Mouse (Mus musculus) macrophage (primary cell): ENCODE data around the gene Olfr965. TPM values are rescaled to one million over a fixed set of nuclear protein-coding genes. Genes with fewer than 3 reads are reported as not detected.
"Not testable (repeated sequence)": the region's sequence is repeated elsewhere in the genome, so short reads cannot be mapped to it uniquely, and the experiment has no call there.

Experiments used
- H3K27ac ChIP-seq: fragments of 350-480 bp; formaldehyde crosslinking; 2 replicates; pipeline ENCODE4 v1.9.0; 2021
- H3K36me3 ChIP-seq: fragments of 350-480 bp; formaldehyde crosslinking; 2 replicates; pipeline ENCODE4 v1.9.0; 2021; ENCODE audit errors: inconsistent target
- H3K4me3 ChIP-seq: fragments of 350-480 bp; formaldehyde crosslinking; 2 replicates; pipeline ENCODE4 v1.9.0; 2021; ENCODE audit errors: inconsistent target
- H3K79me2 ChIP-seq: fragments of 350-480 bp; formaldehyde crosslinking; 2 replicates; pipeline ENCODE4 v1.9.0; 2021; ENCODE audit errors: inconsistent target
- WGBS: methylation state at CpG from one replicate; pipeline ENCODE4 v1.1.7; 2026; ENCODE audit warnings: inconsistent platforms; ENCODE audit not compliant: missing documents; 5-methylcytosine and 5-hydroxymethylcytosine counted together
- polyA plus RNA-seq: library from polyadenylated mRNA; stranded (reverse); fragments of 250-400 nt; gene quantifications from 3 replicates; pipeline ENCODE4 v1.2.4, GENCODE M21; 2018; ENCODE audit warnings: inconsistent platforms
- total RNA-seq, 78 experiments: library from RNA; depleted of rRNA; stranded (reverse); fragments of 250-400 nt; gene quantifications; 1 replicate in 9 of 78; 2 replicates in 24 of 78; 3 replicates in 43 of 78; 4 replicates in 2 of 78; pipeline ENCODE4 v1.2.4; 2018; ENCODE audit warnings: inconsistent platforms in 56 of 78

Olfr965 gene
- total RNA-seq (2018; cell fraction: chromatin; rRNA removed) = not detected
- total RNA-seq (2018; cell fraction: cytosol; rRNA removed) = not detected
- not detected for total RNA-seq (2018; cell fraction: nucleus; rRNA removed)
- polyA plus RNA-seq = not detected in 3 replicates

DNA sequence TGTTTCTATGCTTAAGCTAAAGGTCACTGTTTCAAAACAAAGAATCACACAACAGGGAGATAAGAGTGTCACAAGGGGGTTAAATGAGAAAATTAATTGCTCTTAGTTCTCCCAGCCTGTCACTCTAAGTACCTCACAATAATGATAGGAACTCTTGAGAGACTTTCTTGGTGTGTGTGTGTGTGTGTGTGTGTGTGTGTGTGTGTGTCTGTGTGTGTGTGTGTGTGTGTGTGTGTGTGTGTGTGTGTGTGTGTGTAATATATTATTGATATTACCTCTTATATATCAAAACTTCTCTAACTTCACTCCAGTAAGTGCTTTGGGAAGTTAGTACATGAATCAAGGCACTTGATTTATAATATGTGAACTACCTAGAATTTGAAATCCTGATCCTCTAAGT lies at the start of gene Olfr965:
Gene Olfr965, plus strand, starts transcription at position 301 of the 400 bp plus-strand sequence.
- Histone ChIP-seq H3K27ac (no peak within 1 kb of the TSS), H3K4me3 (no peak within 1 kb of the TSS), H3K36me3 (no peaks in the 10 kb centered on the region), H3K79me2 (no peaks in the 10 kb centered on the region)

DNA sequence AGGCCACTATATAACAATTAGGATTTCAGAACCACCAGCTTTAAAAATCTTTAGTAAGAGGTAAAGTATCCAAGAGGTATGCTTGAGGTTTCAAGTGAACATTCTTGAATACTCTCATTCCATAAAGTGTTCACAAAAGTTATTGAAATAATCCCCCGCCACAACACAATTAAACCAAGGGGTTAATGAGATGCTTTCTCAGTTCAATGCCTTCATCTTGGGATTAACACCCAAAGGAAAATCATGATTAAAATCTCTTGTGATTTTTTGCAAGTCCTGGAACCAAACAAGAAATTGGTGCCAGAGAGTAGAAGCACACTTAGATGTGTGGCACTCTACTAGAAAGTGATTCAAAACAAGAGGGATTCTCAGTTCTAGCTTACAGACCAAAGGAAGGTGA lies 44.2 kb upstream of the Olfr965 start, which contains the start of gene Olfr963:
Gene Olfr963, plus strand, starts transcription at position 301 of the 400 bp plus-strand sequence.
- Histone ChIP-seq H3K36me3 (no peaks in the 10 kb centered on the region), H3K27ac (no peak within 1 kb of the TSS), H3K79me2 (no peaks in the 10 kb centered on the region), H3K4me3 (no peak within 1 kb of the TSS)
- WGBS = 94% methylated on average over 1 of the region's 1 CpGs

DNA sequence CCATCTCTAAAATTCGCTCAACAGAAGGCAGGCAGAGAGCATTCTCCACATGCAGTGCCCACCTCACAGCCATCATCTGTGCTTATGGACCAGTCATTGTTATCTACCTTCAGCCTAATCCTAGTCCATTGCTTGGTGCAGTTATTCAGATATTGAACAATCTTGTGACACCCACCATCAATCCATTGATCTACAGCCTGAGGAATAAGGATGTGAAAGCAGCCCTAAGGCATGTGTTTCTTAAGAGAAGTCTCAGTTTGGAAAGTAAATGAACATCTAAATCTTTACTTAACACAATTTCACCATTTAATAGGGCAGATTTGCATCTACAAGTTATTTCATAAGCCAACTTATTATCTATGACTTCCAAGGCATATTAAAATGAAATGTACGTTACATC lies 41.4 kb upstream of the Olfr965 start:
- WGBS = 66% methylated on average over 2 of the region's 2 CpGs
- Histone ChIP-seq H3K4me3 (no peak overlapping the region), H3K27ac (no peak overlapping the region), H3K79me2 (no peaks in the 10 kb centered on the region), H3K36me3 (no peaks in the 10 kb centered on the region)

DNA sequence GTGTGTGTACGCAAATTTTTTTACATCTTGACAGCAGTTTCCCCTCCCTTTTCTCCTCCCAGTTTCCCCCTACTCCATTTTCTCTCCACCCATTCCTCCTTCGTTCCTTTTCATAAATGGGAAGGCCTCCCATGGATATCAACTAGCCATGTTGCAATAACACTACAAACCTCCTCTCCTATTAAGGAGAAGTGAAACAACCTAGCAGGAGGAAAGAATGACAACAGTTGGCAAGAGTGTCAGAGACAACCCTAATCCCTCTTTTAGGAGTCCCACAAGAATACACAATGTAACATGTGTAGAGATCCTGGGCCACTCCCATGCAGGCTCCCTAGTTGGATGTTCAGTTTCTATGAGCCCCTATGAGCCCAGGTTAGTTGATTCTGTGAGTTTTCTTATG lies 36.3 kb upstream of the Olfr965 start:
- Histone ChIP-seq H3K79me2 (no peaks in the 10 kb centered on the region), H3K36me3 (no peaks in the 10 kb centered on the region), H3K27ac (no peak overlapping the region), H3K4me3 (no peak overlapping the region)
- 8% methylated on average over 1 of the region's 2 CpGs for WGBS

DNA sequence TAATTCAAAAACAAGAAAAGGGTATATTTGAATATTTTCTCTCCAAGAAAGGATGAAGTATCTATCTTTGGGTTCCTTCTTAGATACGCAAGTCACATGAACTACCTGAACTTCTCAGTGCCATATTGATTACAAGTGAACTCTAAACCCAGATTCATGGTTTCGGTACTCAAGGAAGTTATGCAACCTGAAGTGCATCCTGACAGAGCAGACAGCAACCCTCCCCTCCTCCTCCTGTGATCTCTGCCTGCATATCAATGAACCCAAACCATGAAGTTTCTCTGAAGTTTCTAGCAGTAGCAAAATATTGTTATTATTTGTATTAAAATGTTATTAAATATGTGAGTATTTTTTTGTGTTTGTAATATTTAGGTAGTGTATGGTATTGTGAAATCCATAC lies 32.6 kb upstream of the Olfr965 start:
- Histone ChIP-seq H3K27ac (no peak overlapping the region), H3K79me2 (no peaks in the 10 kb centered on the region), H3K4me3 (no peak overlapping the region), H3K36me3 (no peaks in the 10 kb centered on the region)
- 42% methylated on average over 2 of the region's 2 CpGs for whole genome bisulfite sequencing

DNA sequence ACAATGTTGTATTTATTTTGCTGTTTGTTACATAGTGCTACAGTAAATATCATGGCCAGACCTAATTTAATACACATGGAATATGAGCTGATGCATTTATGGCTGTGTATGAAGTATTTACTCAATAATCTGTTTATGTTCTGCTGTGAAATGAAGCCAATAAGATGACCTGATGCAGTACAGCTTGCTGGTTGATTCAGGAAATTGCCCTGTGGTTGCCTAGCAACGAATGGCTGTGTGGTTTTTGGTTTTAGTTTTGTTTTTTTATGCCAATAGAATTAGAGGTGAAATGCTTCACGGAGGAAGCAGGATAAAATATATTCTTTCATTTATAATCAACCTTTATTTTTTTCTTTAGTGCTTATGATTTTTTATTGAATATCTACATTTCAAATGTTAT lies 31.9 kb upstream of the Olfr965 start:
- no peak overlapping the region for H3K27ac ChIP-seq
- no peak overlapping the region for H3K4me3 ChIP-seq
- H3K36me3 ChIP-seq = no peaks in the 10 kb centered on the region
- WGBS = 0% methylated on average over 2 of the region's 2 CpGs
- no peaks in the 10 kb centered on the region for H3K79me2 ChIP-seq

DNA sequence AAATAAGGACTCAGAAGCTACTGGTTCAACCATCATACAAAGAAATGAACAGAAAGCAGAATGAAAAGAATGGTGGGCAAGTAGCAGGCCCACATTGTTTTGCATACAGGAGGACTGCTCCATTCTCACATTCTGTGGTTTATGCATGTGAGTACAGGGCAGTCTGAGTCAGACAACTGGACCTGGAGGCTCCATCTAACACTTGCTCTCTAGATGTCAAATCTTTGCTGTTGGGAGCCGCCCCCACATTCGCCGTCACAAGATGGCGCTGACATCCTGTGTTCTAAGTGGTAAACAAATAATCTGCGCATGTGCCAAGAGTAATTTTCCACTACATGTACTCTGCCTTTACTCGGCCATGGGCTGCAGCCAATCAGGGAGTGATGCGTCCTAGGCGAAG lies 10.0 kb upstream of the Olfr965 start:
- H3K36me3 ChIP-seq, H3K4me3 ChIP-seq, H3K27ac ChIP-seq, H3K79me2 ChIP-seq: not testable (repeated sequence)
- WGBS = 86% methylated on average over 4 of the region's 8 CpGs

DNA sequence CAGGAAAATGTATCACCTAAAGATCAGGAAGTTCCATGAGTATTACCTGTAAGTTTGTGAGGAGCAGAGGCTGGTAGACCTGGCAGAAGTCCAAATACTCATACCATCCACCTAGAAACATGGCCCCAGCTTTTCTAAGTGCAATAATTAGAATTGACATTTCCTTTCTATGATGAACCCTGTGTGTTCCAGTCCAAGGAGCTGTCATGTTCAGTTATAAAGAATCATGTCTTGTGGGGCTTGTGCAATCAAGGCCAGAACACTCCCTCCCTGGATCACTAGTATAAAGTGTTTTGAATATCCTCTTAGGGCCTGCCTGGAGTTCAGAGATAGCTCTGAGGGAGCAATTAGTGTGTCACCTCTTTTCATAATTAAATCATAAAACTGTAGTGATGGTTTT lies 4.1 kb upstream of the Olfr965 start, which contains the start of gene Olfr149:
Gene Olfr149, minus strand, starts transcription at position 101 of the 400 bp plus-strand sequence.
- Histone ChIP-seq H3K4me3 (no peak within 1 kb of the TSS), H3K36me3 (no peaks in the 10 kb centered on the region), H3K27ac (no peak within 1 kb of the TSS), H3K79me2 (no peaks in the 10 kb centered on the region)

DNA sequence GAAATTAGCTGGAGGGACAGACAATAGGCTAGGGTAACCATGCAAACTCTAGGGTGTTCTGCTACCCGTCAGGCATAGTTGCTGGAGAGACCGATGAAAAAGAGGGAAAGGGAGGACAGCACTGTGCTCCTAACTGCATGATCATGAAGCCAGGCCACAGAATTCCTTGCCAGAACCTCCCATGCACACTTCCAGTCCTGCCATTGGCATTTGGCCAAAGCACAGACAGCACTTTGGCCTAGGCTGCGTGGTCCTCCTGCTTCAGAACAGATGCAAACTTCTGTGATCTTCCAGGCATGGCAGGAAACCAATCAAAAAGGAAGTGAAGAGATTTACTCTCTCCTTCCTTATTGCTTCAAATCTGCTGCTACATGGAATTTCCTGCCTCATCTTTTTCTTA lies 2.2 kb upstream of the Olfr965 start:
- Histone ChIP-seq H3K27ac (no peak overlapping the region), H3K36me3 (no peaks in the 10 kb centered on the region), H3K79me2 (no peaks in the 10 kb centered on the region), H3K4me3 (no peak overlapping the region)
- WGBS = 56% methylated on average over 3 of the region's 3 CpGs

DNA sequence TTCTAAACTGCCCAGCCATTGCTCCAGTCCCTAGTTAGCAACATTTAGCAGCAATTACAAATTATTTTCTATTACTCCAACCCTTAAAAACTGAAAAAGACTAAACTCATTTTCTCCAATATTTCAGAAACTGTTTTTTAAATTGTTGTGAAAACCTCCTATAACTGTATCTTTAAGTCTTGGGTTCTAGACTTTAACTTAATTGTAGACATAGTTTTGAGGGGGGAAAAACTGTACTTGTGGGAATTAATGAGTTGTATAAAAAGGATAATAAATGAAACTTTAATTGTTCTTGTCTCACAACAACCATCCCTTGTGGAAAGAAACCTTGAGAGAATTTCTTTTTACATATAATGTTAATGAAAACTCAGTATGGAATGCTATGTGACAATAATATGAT lies 19.5 kb downstream of the Olfr965 start, which contains the start of gene Olfr150:
Gene Olfr150, plus strand, starts transcription at position 301 of the 400 bp plus-strand sequence.
- Histone ChIP-seq H3K4me3 (no peak within 1 kb of the TSS), H3K79me2 (no peaks in the 10 kb centered on the region), H3K36me3 (no peaks in the 10 kb centered on the region), H3K27ac (no peak within 1 kb of the TSS)

DNA sequence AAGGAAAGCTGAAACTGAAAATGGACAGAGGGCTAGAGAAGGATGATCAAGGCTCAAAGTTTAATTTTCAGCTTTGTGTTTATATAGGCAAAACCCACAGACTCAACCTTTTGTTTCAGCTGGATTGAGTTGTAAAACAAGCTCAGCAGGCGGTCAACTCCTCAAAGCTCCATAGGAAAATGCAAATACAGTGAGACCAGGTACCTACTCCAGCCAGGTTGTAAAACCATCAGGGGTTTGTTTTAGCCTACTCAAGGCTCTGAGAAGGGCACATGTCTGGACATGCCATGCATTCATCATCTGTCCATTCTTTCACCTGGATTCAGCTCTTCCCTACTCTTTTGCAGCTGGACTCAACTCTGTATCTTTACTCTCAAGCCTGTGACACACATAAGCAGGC lies 29.6 kb downstream of the Olfr965 start:
- H3K27ac ChIP-seq = no peak overlapping the region
- H3K79me2 ChIP-seq = no peaks in the 10 kb centered on the region
- H3K36me3 ChIP-seq = no peaks in the 10 kb centered on the region
- no peak overlapping the region for H3K4me3 ChIP-seq
- WGBS = 90% methylated on average over 1 of the region's 1 CpGs

DNA sequence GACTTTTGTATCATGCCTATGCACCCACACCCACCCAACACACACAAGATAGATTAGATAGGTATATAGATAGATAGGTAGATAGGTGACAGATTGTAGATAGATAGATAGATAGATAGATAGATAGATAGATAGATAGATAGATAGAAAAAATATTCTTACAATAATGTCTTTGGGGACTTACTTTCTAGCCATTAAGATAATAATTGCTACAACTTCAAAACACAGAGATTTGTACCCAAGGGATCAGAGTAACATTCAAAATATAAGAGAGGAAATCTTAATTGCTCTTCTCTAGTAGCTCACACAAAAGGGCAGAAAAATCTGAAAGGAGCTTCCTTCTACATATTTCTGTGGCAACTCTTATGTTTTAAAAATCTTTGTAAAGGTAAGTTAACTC lies 34.8 kb downstream of the Olfr965 start, which contains the start of gene Olfr967:
Gene Olfr967, plus strand, starts transcription at position 301 of the 400 bp plus-strand sequence.
- H3K79me2 ChIP-seq = no peaks in the 10 kb centered on the region
- no peaks in the 10 kb centered on the region for H3K36me3 ChIP-seq
- H3K4me3 ChIP-seq = no peak within 1 kb of the TSS
- H3K27ac ChIP-seq = no peak within 1 kb of the TSS

DNA sequence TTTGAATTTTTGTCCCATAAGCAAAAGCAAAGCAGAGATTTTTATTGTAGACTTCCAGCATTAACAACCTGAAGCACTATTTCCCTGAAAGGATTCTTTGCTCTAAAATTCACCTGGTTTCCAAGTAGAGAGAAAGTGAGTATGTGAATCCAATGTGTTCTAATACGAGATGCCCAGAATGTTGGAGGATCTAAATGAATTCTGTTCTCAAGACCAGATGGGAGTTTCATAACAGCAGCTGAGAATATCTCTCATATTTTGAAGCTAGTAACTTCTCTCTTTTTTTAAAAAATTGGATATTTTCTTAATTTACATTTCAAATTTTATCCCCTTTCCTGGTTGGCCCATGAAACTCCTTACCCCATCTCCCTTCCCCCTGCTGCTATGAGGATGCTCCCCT lies 35.3 kb downstream of the Olfr965 start:
- 100% methylated on average over 1 of the region's 1 CpGs for WGBS
- Histone ChIP-seq H3K27ac (no peak overlapping the region), H3K36me3 (no peaks in the 10 kb centered on the region), H3K4me3 (no peak overlapping the region), H3K79me2 (no peaks in the 10 kb centered on the region)
